Mouse (Mus musculus) liver, postnatal 0 days (tissue): ENCODE data around the gene Zfp597.

Experiments used
- CTCF ChIP-seq: sonication (generic); IDR thresholded peaks from 2 replicates; pipeline ENCODE4 v1.5.1; 2016; ENCODE audit warnings: antibody characterized with exemption, low read depth
- EP300 ChIP-seq: IDR thresholded peaks from 2 replicates; pipeline ENCODE4 v1.6.1; 2016; ENCODE audit warnings: antibody characterized with exemption, low read depth, mild to moderate bottlenecking

GRCm38 (mm10) chr16:3876346-3876745 is 8.0 kb downstream of the Zfp597 start:
- TF ChIP-seq CTCF (no peak), EP300 (no peak)
